Mouse (Mus musculus): ENCODE results near the gene Slc1a1. TPM values are rescaled to one million over a fixed set of nuclear protein-coding genes. Genes with fewer than 3 reads are reported as not detected.
A peak's percentile ranks its signal among the peaks of the same experiment; 100 is the strongest.

Slc1a1 gene
- polyA plus RNA-seq, 1 experiment: 0.23 TPM

- TF ChIP-seq FLI1 (IDR thresholded peaks at IDR 0.05; ENCODE audit: low read length) (no peak), GATA1 (IDR thresholded peaks at IDR 0.05; ENCODE audit: borderline replicate concordance, low read length) (no peak)
- no peak overlapping the region for H3K4me3 ChIP-seq (replicated peaks)
- H3K36me3 ChIP-seq (replicated peaks; ENCODE audit: low read length): no peaks in the 10 kb centered on the region
- H3K4me1 ChIP-seq: peaks cover 43% of the 10 kb centered on the region
- H3K27me3 ChIP-seq (replicated peaks): peaks cover 8% of the 10 kb centered on the region
- peaks cover 3% of the 10 kb centered on the region; the same call in 1 of the 2 replicates for H3K9me3 ChIP-seq
Measured at GRCm38 (mm10) chr19:28903536-28904119, 68.8 kb downstream of the Slc1a1 start.

GRCm38 (mm10) chr19:28908186-28908585 lies 73.3 kb downstream of the Slc1a1 start:
- H3K9me3 ChIP-seq: peaks cover 3% of the 10 kb centered on the region; the same call in 1 of the 2 replicates
- H3K36me3 ChIP-seq (replicated peaks; ENCODE audit: low read length): no peaks in the 10 kb centered on the region
- H3K27me3 ChIP-seq (replicated peaks): peaks cover 8% of the 10 kb centered on the region
- H3K4me3 ChIP-seq (replicated peaks): no peak overlapping the region
- no peak for TF ChIP-seq GATA1 (IDR thresholded peaks at IDR 0.05; ENCODE audit: borderline replicate concordance, low read length)
- no peak for TF ChIP-seq FLI1 (IDR thresholded peaks at IDR 0.05; ENCODE audit: low read length)
- H3K4me1 ChIP-seq: peaks cover 33% of the 10 kb centered on the region

- H3K36me3 ChIP-seq (replicated peaks; ENCODE audit: low read length): no peaks in the 10 kb centered on the region
- H3K4me1 ChIP-seq: peaks cover 34% of the 10 kb centered on the region
- peaks cover 8% of the 10 kb centered on the region for H3K27me3 ChIP-seq (replicated peaks)
- H3K9me3 ChIP-seq: peaks cover 3% of the 10 kb centered on the region; the same call in 1 of the 2 replicates
- no peak overlapping the region for H3K4me3 ChIP-seq (replicated peaks)
- TF ChIP-seq FLI1 (IDR thresholded peaks at IDR 0.05; ENCODE audit: low read length) (no peak), GATA1 (IDR thresholded peaks at IDR 0.05; ENCODE audit: borderline replicate concordance, low read length) (no peak)
Measured at GRCm38 (mm10) chr19:28908693-28909092, 73.8 kb downstream of the Slc1a1 start.

GRCm38 (mm10) chr19:28914598-28914997 lies 79.7 kb downstream of the Slc1a1 start:
- Histone ChIP-seq H3K4me3 (replicated peaks) (peak overlapping the region; percentile 56), H3K36me3 (replicated peaks; ENCODE audit: low read length) (no peaks in the 10 kb centered on the region), H3K27me3 (replicated peaks) (no peaks in the 10 kb centered on the region), H3K9me3 (no peaks in the 10 kb centered on the region), H3K4me1 (peaks cover 64% of the 10 kb centered on the region)
- TF ChIP-seq GATA1 (IDR thresholded peaks at IDR 0.05; ENCODE audit: borderline replicate concordance, low read length) (no peak; the same call in 2 of the 3 replicates), FLI1 (IDR thresholded peaks at IDR 0.05; ENCODE audit: low read length) (0 out of 2 replicates have a peak, but pooled peaks have one; percentile 33)

- peaks cover 58% of the 10 kb centered on the region for H3K4me1 ChIP-seq
- no peak overlapping the region for H3K4me3 ChIP-seq (replicated peaks)
- no peaks in the 10 kb centered on the region for H3K27me3 ChIP-seq (replicated peaks)
- H3K36me3 ChIP-seq (replicated peaks; ENCODE audit: low read length): no peaks in the 10 kb centered on the region
- no peaks in the 10 kb centered on the region for H3K9me3 ChIP-seq
- TF ChIP-seq GATA1 (IDR thresholded peaks at IDR 0.05; ENCODE audit: borderline replicate concordance, low read length) (no peak), FLI1 (IDR thresholded peaks at IDR 0.05; ENCODE audit: low read length) (no peak)
Measured at GRCm38 (mm10) chr19:28915602-28916250, 80.9 kb downstream of the Slc1a1 start.

- TF ChIP-seq FLI1 (IDR thresholded peaks at IDR 0.05; ENCODE audit: low read length) (no peak), GATA1 (IDR thresholded peaks at IDR 0.05; ENCODE audit: borderline replicate concordance, low read length) (no peak)
- Histone ChIP-seq H3K9me3 (no peaks in the 10 kb centered on the region), H3K4me3 (replicated peaks) (no peak overlapping the region), H3K27me3 (replicated peaks) (no peaks in the 10 kb centered on the region), H3K36me3 (replicated peaks; ENCODE audit: low read length) (no peaks in the 10 kb centered on the region), H3K4me1 (peaks cover 58% of the 10 kb centered on the region)
Measured at GRCm38 (mm10) chr19:28916492-28916891, 81.6 kb downstream of the Slc1a1 start.

GRCm38 (mm10) chr19:28917839-28918238 lies 83.0 kb downstream of the Slc1a1 start:
- peaks cover 57% of the 10 kb centered on the region for H3K4me1 ChIP-seq

GRCm38 (mm10) chr19:28926366-28926765 lies 91.5 kb downstream of the Slc1a1 start:
- Histone ChIP-seq H3K4me1 (peaks cover 45% of the 10 kb centered on the region), H3K4me3 (replicated peaks) (no peak overlapping the region), H3K9me3 (no peaks in the 10 kb centered on the region), H3K36me3 (replicated peaks; ENCODE audit: low read length) (no peaks in the 10 kb centered on the region), H3K27me3 (replicated peaks) (no peaks in the 10 kb centered on the region)
- TF ChIP-seq GATA1 (IDR thresholded peaks at IDR 0.05; ENCODE audit: borderline replicate concordance, low read length): no peak
- TF ChIP-seq FLI1 (IDR thresholded peaks at IDR 0.05; ENCODE audit: low read length): no peak

More at GRCm38 (mm10) chr19:28917839-28918238, 83.0 kb downstream of the Slc1a1 start:
- no peaks in the 10 kb centered on the region for H3K27me3 ChIP-seq (replicated peaks)
- no peaks in the 10 kb centered on the region for H3K36me3 ChIP-seq (replicated peaks; ENCODE audit: low read length)
- TF ChIP-seq GATA1 (IDR thresholded peaks at IDR 0.05; ENCODE audit: borderline replicate concordance, low read length) (no peak), FLI1 (IDR thresholded peaks at IDR 0.05; ENCODE audit: low read length) (no peak)
- no peak overlapping the region for H3K4me3 ChIP-seq (replicated peaks)
- H3K9me3 ChIP-seq: no peaks in the 10 kb centered on the region

- peaks cover 5% of the 10 kb centered on the region; the same call in 1 of the 2 replicates for H3K9me3 ChIP-seq
- TF ChIP-seq GATA1 (IDR thresholded peaks at IDR 0.05; ENCODE audit: borderline replicate concordance, low read length) (no peak), FLI1 (IDR thresholded peaks at IDR 0.05; ENCODE audit: low read length) (no peak)
- no peaks in the 10 kb centered on the region for H3K36me3 ChIP-seq (replicated peaks; ENCODE audit: low read length)
- peaks cover 45% of the 10 kb centered on the region for H3K4me1 ChIP-seq
- H3K27me3 ChIP-seq (replicated peaks): no peaks in the 10 kb centered on the region
- peak overlapping the region; percentile 17 for H3K4me3 ChIP-seq (replicated peaks)
Measured at GRCm38 (mm10) chr19:28927396-28927795, 92.5 kb downstream of the Slc1a1 start.

- Histone ChIP-seq H3K4me1 (peaks cover 39% of the 10 kb centered on the region), H3K4me3 (replicated peaks) (no peak overlapping the region), H3K27me3 (replicated peaks) (no peaks in the 10 kb centered on the region), H3K9me3 (peaks cover 5% of the 10 kb centered on the region; the same call in 1 of the 2 replicates), H3K36me3 (replicated peaks; ENCODE audit: low read length) (no peaks in the 10 kb centered on the region)
- TF ChIP-seq GATA1 (IDR thresholded peaks at IDR 0.05; ENCODE audit: borderline replicate concordance, low read length) (no peak), FLI1 (IDR thresholded peaks at IDR 0.05; ENCODE audit: low read length) (no peak)
Measured at GRCm38 (mm10) chr19:28929034-28929433, 94.2 kb downstream of the Slc1a1 start.

Data from megakaryocyte, embryonic 14.5 days (primary cell).